Mouse (Mus musculus): ENCODE results near the gene Srm. TPM values are rescaled to one million over a fixed set of nuclear protein-coding genes. Genes with fewer than 3 reads are reported as not detected.
A peak's percentile ranks its signal among the peaks of the same experiment; 100 is the strongest.

Srm gene
- polyA plus RNA-seq, 1 experiment, result 44.5 TPM

DNA sequence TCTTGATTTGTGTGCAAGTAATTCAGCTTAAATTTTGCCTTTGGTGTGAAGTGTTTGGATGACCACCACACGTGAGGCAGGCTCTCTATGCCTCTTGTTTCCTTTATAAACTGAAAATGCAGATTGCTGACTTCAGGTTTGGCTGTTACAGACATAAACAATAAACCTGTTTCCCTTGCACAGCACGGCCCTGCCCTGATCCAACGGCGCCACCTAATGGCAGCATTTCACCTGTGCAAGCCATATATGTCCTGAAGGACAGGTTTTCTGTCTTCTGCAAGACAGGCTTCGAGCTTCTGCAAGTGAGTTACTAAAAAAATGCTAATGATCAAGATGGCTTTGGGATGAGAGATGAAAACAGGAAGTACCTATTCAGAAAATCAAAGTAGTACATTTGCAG, 16.5 kb downstream of the Srm start:
- H3K27me3 ChIP-seq (ENCODE audit: control insufficient read depth, insufficient read depth, low read length), result no peaks in the 10 kb centered on the region
- WGBS, result 7% methylated on average over 5 of the region's 5 CpGs
- no peak overlapping the region for H3K27ac ChIP-seq (ENCODE audit: insufficient read depth, low read depth, low read length)
- H3K36me3 ChIP-seq (ENCODE audit: control insufficient read depth, insufficient read depth, low read length), result peaks cover 6% of the 10 kb centered on the region
- TF ChIP-seq POLR2A (IDR thresholded peaks at IDR 0.05; ENCODE audit: low read depth, low read length) (no peak), CTCF (IDR thresholded peaks at IDR 0.05; ENCODE audit: extremely low read depth, insufficient read length, insufficient replicate concordance, low read depth, low read length) (peak; percentile 77; the same call in 1 of the 2 replicates)
- H3K4me3 ChIP-seq (ENCODE audit: low read depth, low read length), result no peak overlapping the region
- no peaks in the 10 kb centered on the region for H3K4me1 ChIP-seq (ENCODE audit: control insufficient read depth, insufficient read depth, insufficient read length, low read length)

- no peaks in the 10 kb centered on the region for H3K4me1 ChIP-seq (ENCODE audit: control insufficient read depth, insufficient read depth, insufficient read length, low read length)
- no peaks in the 10 kb centered on the region for H3K27me3 ChIP-seq (ENCODE audit: control insufficient read depth, insufficient read depth, low read length)
- H3K27ac ChIP-seq (ENCODE audit: insufficient read depth, low read depth, low read length), result no peak overlapping the region
- peaks cover 20% of the 10 kb centered on the region for H3K36me3 ChIP-seq (ENCODE audit: control insufficient read depth, insufficient read depth, low read length)
- TF ChIP-seq CTCF (IDR thresholded peaks at IDR 0.05; ENCODE audit: extremely low read depth, insufficient read length, insufficient replicate concordance, low read depth, low read length) (no peak), POLR2A (IDR thresholded peaks at IDR 0.05; ENCODE audit: low read depth, low read length) (no peak)
- H3K4me3 ChIP-seq (ENCODE audit: low read depth, low read length), result no peak overlapping the region
- 80% methylated on average over 5 of the region's 5 CpGs for WGBS
These were observed 18.5 kb downstream of the Srm start for GRCm38 (mm10) chr4:148609805-148610204.

- WGBS, result 50% methylated on average over 5 of the region's 5 CpGs
- Histone ChIP-seq H3K27ac (ENCODE audit: insufficient read depth, low read depth, low read length) (no peak overlapping the region), H3K4me1 (ENCODE audit: control insufficient read depth, insufficient read depth, insufficient read length, low read length) (no peaks in the 10 kb centered on the region), H3K27me3 (ENCODE audit: control insufficient read depth, insufficient read depth, low read length) (no peaks in the 10 kb centered on the region), H3K4me3 (ENCODE audit: low read depth, low read length) (no peak overlapping the region), H3K36me3 (ENCODE audit: control insufficient read depth, insufficient read depth, low read length) (peaks cover 28% of the 10 kb centered on the region)
- TF ChIP-seq CTCF (IDR thresholded peaks at IDR 0.05; ENCODE audit: extremely low read depth, insufficient read length, insufficient replicate concordance, low read depth, low read length), result no peak
- TF ChIP-seq POLR2A (IDR thresholded peaks at IDR 0.05; ENCODE audit: low read depth, low read length), result no peak
These were observed 19.5 kb downstream of the Srm start for GRCm38 (mm10) chr4:148610631-148611364.

- no peak overlapping the region for H3K27ac ChIP-seq (ENCODE audit: insufficient read depth, low read depth, low read length)
- peaks cover 40% of the 10 kb centered on the region for H3K36me3 ChIP-seq (ENCODE audit: control insufficient read depth, insufficient read depth, low read length)
- no peaks in the 10 kb centered on the region for H3K4me1 ChIP-seq (ENCODE audit: control insufficient read depth, insufficient read depth, insufficient read length, low read length)
- no peak for TF ChIP-seq CTCF (IDR thresholded peaks at IDR 0.05; ENCODE audit: extremely low read depth, insufficient read length, insufficient replicate concordance, low read depth, low read length)
- H3K4me3 ChIP-seq (ENCODE audit: low read depth, low read length), result no peak overlapping the region
- H3K27me3 ChIP-seq (ENCODE audit: control insufficient read depth, insufficient read depth, low read length), result no peaks in the 10 kb centered on the region
- 71% methylated on average over 4 of the region's 4 CpGs for WGBS
These were observed 21.3 kb downstream of the Srm start for GRCm38 (mm10) chr4:148612557-148612956.

DNA sequence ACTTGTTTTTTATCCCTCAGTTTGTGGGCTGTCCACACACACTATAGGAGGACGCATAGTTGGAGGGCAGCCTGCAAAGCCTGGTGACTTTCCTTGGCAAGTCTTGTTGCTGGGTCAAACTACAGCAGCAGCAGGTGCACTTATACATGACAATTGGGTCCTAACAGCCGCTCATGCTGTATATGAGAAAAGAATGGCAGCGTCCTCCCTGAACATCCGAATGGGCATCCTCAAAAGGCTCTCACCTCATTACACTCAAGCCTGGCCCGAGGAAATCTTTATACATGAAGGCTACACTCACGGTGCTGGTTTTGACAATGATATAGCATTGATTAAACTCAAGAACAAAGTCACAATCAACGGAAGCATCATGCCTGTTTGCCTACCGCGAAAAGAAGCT, 22.4 kb downstream of the Srm start:
- 81% methylated on average over 9 of the region's 9 CpGs for WGBS

GRCm38 (mm10) chr4:148619805-148620204, 28.5 kb downstream of the Srm start:
- WGBS, result 33% methylated on average over 1 of the region's 1 CpGs
- Histone ChIP-seq H3K4me1 (ENCODE audit: control insufficient read depth, insufficient read depth, insufficient read length, low read length) (peaks cover 4% of the 10 kb centered on the region; the same call in 1 of the 2 replicates), H3K27me3 (ENCODE audit: control insufficient read depth, insufficient read depth, low read length) (no peaks in the 10 kb centered on the region), H3K4me3 (ENCODE audit: low read depth, low read length) (no peak overlapping the region), H3K36me3 (ENCODE audit: control insufficient read depth, insufficient read depth, low read length) (peaks cover 78% of the 10 kb centered on the region), H3K27ac (ENCODE audit: insufficient read depth, low read depth, low read length) (no peak overlapping the region)
- TF ChIP-seq POLR2A (IDR thresholded peaks at IDR 0.05; ENCODE audit: low read depth, low read length) (no peak), CTCF (IDR thresholded peaks at IDR 0.05; ENCODE audit: extremely low read depth, insufficient read length, insufficient replicate concordance, low read depth, low read length) (no peak)

More for the DNA sequence above, 22.4 kb downstream of the Srm start:
- no peak for TF ChIP-seq POLR2A (IDR thresholded peaks at IDR 0.05; ENCODE audit: low read depth, low read length)
- no peak for TF ChIP-seq CTCF (IDR thresholded peaks at IDR 0.05; ENCODE audit: extremely low read depth, insufficient read length, insufficient replicate concordance, low read depth, low read length)
- Histone ChIP-seq H3K4me3 (ENCODE audit: low read depth, low read length) (no peak overlapping the region), H3K27ac (ENCODE audit: insufficient read depth, low read depth, low read length) (no peak overlapping the region), H3K27me3 (ENCODE audit: control insufficient read depth, insufficient read depth, low read length) (no peaks in the 10 kb centered on the region), H3K4me1 (ENCODE audit: control insufficient read depth, insufficient read depth, insufficient read length, low read length) (no peaks in the 10 kb centered on the region), H3K36me3 (ENCODE audit: control insufficient read depth, insufficient read depth, low read length) (peaks cover 47% of the 10 kb centered on the region)

DNA sequence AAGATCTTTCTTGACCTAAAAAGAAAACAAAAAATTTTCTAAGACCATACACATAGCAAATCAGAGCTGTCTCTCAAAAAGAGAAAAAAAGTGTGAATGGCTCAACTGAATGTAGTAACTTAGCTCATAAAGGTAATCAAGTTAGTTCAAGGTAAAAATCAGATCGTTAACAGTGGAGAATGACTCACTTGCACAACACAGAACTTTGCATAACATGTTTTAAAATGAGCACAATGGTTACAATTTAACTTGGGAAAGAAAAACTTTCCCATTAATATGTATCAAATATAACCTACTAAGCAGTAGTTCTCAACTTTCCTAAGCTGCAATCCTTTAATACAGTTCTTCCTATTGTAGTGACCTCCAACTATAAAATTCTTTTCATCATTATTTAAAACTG, 29.4 kb downstream of the Srm start:
- no peaks in the 10 kb centered on the region for H3K27me3 ChIP-seq (ENCODE audit: control insufficient read depth, insufficient read depth, low read length)
- no peak for TF ChIP-seq POLR2A (IDR thresholded peaks at IDR 0.05; ENCODE audit: low read depth, low read length)
- TF ChIP-seq CTCF (IDR thresholded peaks at IDR 0.05; ENCODE audit: extremely low read depth, insufficient read length, insufficient replicate concordance, low read depth, low read length), result no peak
- no peak overlapping the region for H3K27ac ChIP-seq (ENCODE audit: insufficient read depth, low read depth, low read length)
- WGBS, result 32% methylated on average over 1 of the region's 1 CpGs
- H3K4me1 ChIP-seq (ENCODE audit: control insufficient read depth, insufficient read depth, insufficient read length, low read length), result peaks cover 7% of the 10 kb centered on the region; the same call in 1 of the 2 replicates
- peaks cover 73% of the 10 kb centered on the region for H3K36me3 ChIP-seq (ENCODE audit: control insufficient read depth, insufficient read depth, low read length)
- no peak overlapping the region for H3K4me3 ChIP-seq (ENCODE audit: low read depth, low read length)

All from small intestine, adult 2 months (tissue).